Mouse (Mus musculus): ENCODE measurements around the gene Jam2. TPM values are rescaled to one million over a fixed set of nuclear protein-coding genes. Genes with fewer than 3 reads are reported as not detected.
A peak's percentile ranks its signal among the peaks of the same experiment; 100 is the strongest.

The Jam2 gene
- total RNA-seq, 4 experiments from 2014 or later: 89.2 to 94.1 (median 91.6) TPM

DNA sequence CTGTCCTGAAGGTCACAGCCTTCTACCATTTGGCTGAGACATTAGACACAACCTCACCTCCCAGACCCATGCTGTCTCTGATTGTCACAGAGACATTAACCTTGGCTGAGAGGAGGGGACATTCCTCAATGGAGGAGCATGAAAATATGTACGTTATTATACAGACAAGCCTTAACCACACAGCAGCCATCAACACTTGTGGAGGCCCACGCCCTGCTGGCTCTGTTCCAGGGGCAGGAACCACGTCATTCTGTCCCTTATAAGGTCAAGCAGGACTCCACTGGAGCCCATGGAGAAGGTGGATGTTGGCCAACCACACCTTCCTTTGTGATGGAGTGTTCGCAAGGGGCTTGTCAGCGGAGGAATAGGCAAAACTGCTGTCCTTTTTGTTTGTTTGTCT, 5.8 kb downstream of the Jam2 start:
- DNase-seq (ENCODE audit: low spot score): no peak

DNA sequence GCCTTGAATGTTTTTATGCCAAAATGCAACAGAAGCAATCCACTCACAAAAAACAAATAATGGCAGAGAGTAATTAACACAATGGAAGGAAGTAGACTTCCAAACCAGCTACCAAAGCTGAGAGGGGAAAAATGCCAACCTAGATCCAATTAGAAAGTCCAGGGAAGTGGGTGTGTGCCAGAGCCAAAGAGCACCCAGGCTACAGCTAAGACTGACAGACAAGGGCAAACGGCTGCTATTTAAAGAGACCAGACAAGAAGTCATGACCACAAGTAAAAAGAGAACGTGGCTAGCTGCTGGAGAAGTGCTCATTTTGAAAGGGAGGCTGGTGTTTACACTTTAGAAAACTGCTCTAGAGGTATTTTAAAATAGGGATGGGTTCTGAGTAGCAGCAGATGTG, 9.4 kb downstream of the Jam2 start:
- DNase-seq (ENCODE audit: low spot score): peak; percentile 54

DNA sequence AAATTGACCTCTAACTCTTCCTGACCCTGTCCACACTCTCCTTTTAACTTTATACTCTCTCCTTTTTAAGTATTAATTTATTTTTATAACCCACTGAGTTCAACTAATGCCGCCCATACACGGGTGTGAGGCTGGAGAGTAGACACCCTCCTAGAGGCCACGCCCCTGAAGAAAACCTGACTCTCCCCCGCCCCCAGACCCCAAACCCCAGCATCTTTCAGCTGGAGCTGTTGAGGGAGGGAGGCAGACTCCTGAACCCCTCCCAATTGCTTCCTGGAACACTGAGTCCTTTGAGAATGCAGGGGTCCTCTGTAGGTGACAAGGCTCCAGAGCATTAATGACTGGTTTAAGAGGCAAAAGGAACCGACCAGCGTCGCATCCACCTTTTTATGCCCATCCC, 11.0 kb downstream of the Jam2 start:
- no peak for DNase-seq (ENCODE audit: low spot score)

DNA sequence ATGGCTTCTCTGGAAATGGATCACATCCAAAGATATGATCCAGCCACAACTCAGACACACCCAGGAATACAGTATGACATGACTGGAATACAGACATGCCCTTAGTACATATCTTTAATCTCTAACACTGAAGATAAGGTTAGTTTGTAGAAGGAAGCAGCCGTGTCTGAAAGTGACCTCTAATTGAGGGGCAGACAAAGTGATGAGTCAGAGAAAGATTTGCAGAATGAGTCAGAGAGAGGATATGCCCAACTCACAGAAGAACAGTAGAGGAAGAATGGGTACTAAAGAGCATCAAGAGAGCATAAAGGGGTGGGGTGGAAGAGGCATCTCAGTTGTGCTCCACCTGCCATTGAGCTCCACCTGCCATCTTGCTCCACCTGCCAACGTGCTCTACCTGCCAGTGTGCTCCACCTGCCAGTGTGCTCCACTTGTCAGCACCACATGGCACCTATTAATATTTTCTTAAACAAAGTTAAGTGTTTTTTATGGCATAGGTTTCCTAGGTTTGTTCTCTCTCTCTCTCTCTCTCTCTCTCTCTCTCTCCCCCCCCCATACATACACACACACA, 16.8 kb downstream of the Jam2 start:
- DNase-seq (ENCODE audit: low spot score): no peak

DNA sequence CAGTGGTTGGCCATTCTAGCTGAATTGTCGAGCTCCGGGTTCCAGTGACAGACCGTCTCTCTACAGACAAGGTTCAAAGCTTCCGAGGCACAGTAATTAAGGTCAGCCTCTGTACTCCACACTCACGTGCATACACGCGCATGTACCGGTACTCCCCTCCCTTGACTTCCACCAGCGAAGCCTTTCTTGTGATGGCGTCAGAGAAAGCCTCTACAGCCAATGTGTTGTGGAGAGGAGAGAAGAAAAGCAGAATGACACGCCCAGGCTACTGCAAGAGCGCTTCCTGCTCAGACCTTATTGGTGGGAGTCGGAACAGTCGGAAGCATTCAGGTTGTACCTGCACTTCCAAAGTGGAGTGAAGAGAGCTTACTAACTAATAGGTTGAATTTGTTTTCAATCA, 19.5 kb downstream of the Jam2 start:
- DNase-seq (ENCODE audit: low spot score): no peak

DNA sequence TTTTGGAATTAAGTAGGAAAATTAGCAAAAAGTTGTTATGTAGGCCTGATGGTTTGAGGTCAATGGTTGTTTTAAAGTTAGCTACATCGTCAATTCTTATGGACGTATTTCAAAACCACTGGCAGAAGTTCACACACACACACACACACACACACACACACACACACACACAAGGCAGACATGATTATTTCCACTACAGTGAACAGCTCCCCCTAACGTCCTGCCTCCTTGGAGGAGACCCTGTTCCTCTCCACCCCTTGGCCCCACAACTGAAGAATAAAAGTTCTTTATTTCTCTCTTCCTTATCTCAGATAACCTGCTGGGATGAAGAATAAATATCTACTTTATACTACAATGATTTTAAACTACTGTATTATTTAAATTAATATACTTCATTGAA, 21.4 kb downstream of the Jam2 start:
- DNase-seq (ENCODE audit: low spot score): no peak

DNA sequence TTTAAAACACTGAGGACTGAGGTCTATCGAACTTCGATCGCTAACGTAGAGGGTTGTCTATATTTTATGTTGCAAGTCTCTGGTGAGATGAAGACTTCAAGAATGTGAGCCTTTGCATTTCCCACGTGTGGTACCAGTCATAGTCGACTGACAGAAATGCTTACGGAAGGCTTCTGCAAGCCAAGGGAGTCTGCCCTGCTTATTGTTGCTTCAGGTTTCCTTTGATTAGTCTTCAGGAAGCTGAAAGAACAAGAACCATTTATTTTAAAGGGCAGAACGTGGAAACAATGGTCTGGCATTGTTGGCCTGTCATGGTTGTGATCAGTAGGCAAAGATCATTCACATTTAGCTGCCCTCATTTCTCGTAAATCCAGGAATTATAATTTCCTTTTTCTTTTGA, 22.8 kb downstream of the Jam2 start:
- no peak for DNase-seq (ENCODE audit: low spot score)

DNA sequence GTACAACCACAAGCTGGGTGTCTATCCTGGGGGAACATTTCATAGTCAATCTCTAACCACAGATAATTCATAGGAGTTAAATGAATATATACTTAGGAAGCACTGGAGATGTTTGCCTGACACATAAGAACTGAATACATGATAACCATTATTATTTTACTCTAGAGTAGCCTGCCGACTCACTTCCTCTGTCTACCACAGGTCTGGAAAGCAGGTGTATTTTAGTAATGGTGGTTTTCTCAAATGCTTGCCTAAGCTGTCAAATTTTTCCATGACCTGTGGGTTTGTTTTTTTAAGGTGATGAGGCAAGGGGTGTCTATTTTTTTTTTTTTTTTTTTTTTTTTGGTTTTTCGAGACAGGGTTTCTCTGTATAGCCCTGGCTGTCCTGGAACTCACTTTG, 26.1 kb downstream of the Jam2 start:
- no peak for DNase-seq (ENCODE audit: low spot score)

DNA sequence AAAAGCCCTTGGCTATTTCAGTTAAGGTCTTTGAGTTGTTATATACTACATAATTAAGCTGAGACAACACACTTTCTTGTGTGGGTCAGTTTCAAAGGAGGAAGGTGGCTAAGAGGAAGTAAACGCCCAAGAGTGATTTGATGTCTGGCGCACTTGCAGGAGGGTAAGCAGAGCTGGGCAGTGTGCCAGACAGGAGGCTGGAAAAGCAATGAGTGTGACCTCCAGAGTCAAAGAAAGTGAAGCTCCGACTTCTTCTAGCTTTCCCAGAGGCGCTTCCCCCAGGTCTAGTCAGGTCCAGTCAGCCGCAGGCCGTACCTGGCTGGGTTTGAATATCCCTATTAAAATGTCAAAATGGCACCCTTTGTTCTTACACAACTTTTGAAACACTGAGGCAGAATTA, 28.3 kb downstream of the Jam2 start:
- peak; percentile 85 for DNase-seq (ENCODE audit: low spot score)

DNA sequence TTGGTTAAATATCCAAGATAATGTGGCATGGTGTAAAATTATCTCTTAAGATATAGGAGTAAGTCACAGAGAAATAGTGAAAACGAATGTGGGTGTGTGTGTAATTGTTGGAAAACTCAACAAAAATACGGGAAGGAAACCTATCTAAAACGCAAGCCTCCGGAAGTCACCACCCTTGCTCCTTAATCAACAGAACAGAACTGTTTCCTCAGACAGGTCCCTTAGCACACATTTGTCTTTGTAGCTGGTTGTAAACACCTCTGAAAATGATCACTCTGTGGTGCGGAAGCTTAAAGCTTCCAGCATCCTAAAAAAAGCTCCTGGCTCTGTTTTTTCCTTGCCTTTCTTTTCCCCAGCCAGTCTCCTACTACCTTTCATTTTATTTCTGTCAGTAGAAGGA, 30.9 kb downstream of the Jam2 start:
- peak; percentile 71 for DNase-seq (ENCODE audit: low spot score)

DNA sequence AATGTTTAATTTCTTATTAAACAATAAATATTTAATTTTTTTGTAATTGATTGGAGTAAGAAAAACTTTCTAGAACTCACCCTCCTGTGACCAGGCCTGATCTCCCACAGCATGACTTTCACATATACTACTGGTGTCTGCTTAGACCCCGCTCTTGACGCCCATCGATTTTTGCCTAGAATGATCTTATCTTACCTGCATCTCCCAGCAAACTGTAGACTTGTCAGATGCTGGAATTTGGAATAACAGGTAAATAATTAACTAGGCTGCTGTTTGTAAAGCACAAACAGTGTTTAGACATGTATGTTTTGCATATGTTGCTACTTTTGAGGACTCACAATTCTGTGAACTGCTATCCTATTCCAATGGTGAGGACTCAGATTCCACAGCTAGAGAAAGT, 32.3 kb downstream of the Jam2 start:
- no peak for DNase-seq (ENCODE audit: low spot score)

DNA sequence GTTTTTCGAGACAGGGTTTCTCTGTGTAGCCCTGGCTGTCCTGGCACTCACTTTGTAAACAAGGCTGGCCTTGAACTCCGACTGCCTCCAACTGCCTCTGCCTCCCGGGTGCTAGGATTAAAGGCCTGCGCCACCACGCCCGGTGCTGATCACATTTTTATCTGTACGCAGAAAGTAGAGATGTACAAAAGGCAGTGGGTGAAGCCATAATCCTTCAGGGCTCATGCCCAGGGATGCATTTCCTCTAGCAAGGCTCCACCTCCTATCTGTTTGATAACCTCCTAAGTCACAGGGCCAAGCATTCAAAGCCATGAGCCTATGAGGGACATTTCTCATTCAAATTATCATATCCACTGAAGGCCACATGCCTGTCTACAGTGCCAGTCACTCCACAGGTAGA, 34.0 kb downstream of the Jam2 start:
- no peak for DNase-seq (ENCODE audit: low spot score)

DNA sequence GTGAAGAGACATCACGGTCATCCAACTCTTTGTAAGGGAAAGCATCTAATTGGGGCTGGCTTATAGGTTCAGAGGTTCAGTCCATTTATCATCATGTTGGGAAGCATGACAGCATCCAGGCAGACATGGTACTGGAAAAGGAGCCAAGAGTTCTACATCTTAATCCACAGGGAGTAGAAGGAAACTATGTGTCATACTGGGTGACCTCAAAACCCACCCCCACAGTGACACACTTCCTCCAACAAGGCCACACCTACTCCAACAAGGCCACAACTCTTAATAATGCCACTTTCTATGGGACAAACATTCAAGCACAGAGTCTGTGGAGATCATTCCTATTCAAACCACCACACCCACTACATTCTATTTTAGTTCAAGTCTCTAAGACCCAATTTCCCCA, 36.3 kb downstream of the Jam2 start:
- DNase-seq (ENCODE audit: low spot score): peak; percentile 48

DNA sequence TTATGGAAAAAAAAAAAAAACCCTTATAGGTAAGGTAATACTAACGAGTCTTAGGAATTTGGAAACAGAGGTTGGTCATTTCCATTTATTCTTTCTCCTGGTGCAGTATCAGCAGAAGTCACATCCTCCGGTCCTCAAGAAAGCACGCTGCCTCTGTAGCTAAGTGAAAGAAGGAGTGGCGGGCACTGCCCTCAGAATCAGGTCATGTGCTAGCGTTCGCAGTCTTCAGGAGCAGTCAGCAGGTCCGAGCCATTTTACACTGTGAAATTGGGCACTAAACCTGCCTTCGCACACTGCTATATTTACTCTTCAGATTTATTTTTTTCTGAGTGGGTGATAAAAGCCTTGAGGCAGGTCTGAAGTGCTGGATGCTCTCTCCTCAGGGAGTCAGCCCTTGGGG, 39.9 kb downstream of the Jam2 start:
- DNase-seq (ENCODE audit: low spot score): no peak

DNA sequence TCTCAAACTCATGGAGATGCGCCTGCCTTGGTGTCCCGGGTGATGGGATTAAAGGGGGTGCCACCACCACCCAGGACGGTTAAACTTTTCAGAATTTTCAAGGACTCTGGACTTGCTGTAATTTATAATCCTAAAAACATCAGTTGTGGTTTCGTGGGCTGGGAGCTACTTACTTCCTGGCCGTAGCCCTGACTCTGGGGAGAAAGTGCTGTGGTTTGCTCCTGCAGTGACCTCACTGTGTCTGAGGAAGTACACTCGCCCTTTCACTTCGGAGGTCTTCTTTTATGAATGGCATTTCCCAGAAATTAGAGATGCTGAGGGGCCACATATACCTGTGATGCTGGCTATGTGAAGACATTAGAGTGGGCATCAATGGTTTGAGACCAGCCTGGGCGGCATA, 40.6 kb downstream of the Jam2 start:
- no peak for DNase-seq (ENCODE audit: low spot score)

DNA sequence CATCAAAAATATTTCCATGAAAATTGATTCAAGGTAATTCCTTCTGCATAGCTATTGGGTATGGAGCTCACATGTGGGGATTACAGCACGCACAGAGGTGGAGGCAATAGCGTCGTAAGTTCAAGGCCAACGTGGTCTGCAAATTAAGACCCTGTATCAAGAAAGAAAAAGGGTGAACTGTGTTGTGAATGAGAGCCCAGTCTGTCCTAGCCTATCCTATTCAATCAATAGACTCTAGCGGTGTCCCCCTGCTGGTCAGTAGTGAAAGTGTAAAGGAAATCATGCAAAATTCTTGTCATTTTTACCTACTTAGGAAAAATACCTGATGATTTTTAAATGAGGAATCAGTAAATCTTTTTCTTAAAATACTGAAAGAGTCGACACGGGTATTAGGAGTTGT, 43.5 kb downstream of the Jam2 start:
- DNase-seq (ENCODE audit: low spot score): peak; percentile 49

DNA sequence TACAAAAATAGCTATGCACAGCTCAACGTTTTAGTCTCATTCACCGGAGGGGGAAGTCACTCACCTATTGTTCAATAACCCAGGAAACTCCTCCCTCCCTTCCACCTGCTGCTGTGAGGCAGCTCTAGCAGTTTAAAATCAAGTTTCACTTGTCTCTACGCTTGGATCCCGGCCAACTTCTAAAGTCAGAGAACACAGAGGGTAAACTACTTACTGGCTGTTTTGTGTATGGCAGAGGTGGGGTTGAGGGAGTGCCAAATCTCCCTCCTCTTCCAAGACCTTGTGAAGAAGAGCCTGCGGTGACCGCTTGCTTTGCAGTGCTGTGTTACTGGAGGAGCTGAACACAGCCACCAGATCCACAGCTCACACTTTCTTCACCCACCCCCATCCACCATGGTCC, 51.1 kb downstream of the Jam2 start:
- DNase-seq (ENCODE audit: low spot score): peak; percentile 85

DNA sequence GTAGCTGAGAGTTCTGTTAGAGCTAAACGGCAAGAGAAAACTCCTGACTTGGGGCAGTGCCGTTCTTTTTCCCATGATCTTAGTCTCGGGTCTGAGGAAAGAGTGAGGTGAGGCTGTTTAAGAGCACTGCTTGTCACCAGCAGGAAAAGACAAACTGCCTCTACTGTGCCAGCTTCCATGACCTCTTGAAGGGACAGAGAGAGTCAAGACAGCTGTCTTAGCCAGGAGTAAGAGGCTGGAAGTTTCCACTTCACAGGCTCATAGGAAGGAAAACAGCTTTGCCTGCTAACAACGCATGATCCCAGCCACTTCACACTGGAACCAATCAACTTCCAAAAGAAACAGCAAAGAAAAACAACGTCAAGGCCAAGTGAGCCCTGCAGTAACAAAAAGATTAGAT, 57.8 kb downstream of the Jam2 start:
- no peak for DNase-seq (ENCODE audit: low spot score)

DNA sequence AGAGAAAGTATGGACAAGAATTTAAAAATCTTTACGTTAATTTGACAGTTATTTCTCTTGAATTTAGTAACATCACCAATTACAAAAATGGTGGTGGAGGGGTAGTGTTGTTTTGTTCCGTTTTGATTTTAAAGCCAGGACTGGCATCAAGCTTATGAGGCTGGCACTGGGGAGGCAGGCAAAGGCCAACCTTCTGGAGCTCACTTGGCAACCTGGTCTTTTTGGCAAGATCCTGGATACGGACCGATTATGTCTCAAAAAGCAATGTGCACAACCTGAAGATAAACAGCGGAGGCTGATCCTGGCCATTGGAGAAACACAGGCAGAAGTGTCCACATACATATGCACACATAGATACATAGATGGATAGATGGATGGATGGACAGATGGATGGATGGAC, 58.8 kb downstream of the Jam2 start:
- DNase-seq (ENCODE audit: low spot score): no peak

DNA sequence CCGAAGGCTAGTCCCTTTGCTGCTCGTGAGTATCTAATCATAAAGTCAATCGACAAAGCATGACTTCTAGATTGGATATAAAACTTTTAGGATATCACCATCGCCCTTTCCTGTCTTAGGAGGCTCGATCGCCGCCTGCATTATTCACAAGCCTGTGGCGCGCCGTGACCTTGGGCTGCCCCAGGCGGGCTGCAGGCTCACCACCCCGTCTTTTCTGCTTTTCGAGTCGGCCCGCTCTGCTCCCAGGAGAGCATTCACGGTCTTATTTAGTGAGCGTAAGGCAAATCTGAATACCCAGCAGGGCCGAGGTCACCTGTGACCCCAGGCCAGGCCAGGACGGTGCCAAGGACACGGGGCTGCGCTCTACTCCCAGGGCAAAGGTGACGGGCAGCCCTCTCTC, 60.4 kb downstream of the Jam2 start:
- no peak for DNase-seq (ENCODE audit: low spot score)

DNA sequence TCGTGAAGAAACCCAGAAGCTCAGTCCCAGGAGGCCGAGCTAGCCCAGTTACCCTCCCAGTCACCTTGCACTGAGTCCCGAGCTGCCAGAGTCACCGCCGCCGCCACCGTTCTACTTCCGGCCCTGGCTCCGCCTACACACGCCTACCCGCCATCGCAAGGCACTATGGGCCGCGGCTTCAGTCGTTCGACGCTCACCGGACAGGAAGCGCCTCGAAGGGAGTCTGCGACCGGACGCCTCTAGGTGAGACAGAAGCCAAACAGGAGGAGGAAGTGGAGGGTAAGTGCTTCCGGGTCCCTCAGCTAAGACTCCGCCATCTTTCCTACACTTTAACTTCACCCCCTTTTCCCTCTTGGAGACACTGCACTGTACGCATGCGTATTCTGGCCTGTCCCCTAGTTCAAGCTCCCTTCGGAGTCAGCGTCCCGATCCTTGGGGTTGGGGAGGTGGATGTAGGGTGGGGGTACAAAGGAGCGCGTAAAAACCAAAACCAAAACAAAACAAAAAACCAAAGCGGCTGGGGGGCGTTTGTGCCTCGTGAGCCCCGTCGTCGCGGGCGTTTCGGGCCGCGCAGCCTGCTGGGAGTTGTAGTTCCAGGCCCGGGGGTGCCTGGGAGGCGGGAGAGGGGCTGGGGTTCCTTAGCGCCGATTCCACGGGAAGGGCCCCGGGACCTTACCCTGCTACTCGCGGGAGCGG, 61.0 kb downstream of the Jam2 start, which contains the start of gene Gabpa:
TSS of gene Gabpa (plus strand) at position 181 of the 696 bp plus-strand sequence.
- peak; percentile 93 for DNase-seq (ENCODE audit: low spot score)

DNA sequence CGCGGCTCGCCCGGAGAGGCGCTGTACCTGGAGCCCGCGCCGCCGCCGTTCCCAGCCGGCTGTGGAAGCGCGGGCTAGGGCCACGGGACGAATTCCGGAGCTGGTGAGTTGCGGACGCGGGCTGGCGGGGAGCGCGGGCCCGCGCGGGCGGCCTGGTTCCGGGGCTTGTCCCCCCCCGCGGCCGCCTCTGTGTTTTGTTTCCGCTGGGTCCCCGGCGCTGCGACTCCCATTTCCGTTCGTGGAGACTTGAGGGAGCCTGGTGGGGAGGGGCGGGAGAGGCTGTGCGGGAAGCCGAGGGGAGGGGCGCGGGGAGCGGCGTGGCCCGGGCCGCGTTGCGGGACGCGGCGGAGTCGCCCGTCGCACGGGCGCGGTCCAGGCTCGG, 61.5 kb downstream of the Jam2 start, which contains the start of gene Atp5j:
TSS of gene Atp5j (minus strand) at position 185 of the 382 bp plus-strand sequence.
- DNase-seq (ENCODE audit: low spot score): peak; percentile 83

DNA sequence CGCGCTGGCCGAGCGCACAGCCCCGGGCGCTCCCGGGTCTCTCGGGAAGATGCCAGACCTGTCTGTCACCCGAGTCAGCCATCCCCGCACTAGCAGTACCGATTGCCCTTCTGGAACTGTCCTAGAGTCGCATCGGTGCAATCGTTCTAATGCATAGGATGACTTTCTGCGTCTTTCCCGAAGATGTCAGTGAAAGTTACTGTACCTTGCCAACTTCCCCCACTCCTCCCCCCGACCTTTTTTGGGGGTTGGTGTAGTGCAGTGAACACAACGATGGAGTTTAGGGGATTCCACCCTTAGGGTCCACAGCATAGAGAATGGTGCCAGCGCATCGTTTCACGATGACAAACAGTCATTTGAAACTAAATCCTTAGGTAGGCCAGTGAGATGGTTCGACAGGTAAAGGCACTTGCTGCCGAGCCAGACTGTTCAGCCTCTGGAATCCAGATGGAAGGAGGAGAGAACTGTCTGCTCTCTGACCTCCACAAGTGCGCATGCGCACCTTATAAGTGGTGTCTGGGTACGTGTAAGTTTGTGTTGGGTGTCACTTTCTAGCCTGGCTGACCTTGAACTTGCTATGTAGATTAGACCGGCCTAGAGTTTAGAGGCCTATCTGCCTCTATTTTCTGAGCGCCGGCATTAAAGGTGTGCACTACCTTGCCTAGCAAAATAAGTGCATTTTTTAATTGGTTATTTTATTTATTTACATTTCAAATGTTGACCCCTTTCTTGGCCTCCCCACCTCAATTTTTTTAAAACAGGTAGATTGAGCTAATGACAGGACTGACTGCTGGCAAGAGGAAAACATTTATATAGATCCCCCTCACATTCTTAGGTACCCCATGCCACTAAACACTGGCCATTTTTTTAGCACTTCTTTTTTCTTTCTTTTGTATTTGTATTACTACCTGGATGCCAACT, 62.2 kb downstream of the Jam2 start:
- peak; percentile 66 for DNase-seq (ENCODE audit: low spot score)
